Mouse (Mus musculus): ENCODE measurements at regions not wholly inside any gene's neighbourhood (a gene's known extent, or its start where the extent isn't known, plus 50 kb on each side); places are given as distances from the start of the nearest gene placed in this dataset.

DNA sequence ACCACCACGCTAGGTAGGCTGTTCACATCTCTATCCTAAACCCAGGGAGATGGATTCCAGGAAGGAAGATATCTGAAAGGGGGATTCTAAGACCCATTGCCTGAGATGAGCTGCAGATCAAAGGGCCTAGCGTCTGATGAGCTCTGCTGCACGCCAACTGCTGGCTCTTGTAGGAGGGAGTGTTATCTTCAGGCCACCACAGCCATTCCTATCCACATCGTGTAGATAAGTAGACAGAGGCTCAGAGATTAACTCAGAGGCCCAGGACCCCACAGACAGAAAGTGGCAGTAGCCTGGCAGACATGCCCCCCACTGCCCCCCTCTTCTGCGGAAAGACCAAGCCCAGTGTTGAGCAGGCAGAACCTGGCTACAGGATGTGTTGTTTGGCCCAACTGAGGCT, 61.6 kb upstream of the Tle3 start:
- Histone ChIP-seq H3K4me1 (peaks cover 24% of the 10 kb centered on the region), H3K27ac (replicated peaks) (no peak overlapping the region)

DNA sequence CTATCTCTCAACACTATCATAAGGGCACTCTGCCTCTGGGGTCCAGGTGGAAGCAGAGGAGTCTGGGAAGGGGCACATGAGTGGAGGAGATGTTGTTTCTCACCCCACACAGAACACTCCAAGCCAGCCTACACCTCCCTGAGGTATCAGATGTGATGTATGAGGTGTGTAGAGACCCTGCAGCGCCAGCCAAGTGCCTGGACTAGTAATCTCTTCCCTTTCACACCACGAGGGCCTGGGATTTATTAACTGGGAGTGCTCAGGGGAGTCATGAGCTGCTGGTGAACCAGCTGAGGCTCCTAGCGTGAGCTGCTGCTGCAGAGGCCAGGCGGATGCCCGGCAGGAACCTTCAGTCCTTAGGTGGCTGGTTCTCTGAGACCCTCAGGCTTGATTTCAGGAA, 60.6 kb upstream of the Tle3 start:
- Histone ChIP-seq H3K4me2 (replicated peaks) (no peak overlapping the region), H3K9ac (replicated peaks) (no peak overlapping the region), H3K9me3 (no peaks in the 10 kb centered on the region), H3K4me1 (peaks cover 34% of the 10 kb centered on the region), H3K4me3 (no peak overlapping the region), H3K27me3 (peaks cover 4% of the 10 kb centered on the region; the same call in 1 of the 2 replicates), H3K27ac (replicated peaks) (no peak overlapping the region), H3K36me3 (no peaks in the 10 kb centered on the region)
- WGBS: 53% methylated on average over 5 of the region's 5 CpGs
- no peak for ATAC-seq (replicated peaks)

More for the DNA sequence above, 61.6 kb upstream of the Tle3 start:
- no peak overlapping the region for H3K9ac ChIP-seq (replicated peaks)
- no peaks in the 10 kb centered on the region for H3K9me3 ChIP-seq
- peaks cover 4% of the 10 kb centered on the region; the same call in 1 of the 2 replicates for H3K27me3 ChIP-seq
- no peak for ATAC-seq (replicated peaks)
- H3K36me3 ChIP-seq: no peaks in the 10 kb centered on the region
- 86% methylated on average over 5 of the region's 5 CpGs for WGBS
- H3K4me2 ChIP-seq (replicated peaks): no peak overlapping the region
- no peak overlapping the region for H3K4me3 ChIP-seq

DNA sequence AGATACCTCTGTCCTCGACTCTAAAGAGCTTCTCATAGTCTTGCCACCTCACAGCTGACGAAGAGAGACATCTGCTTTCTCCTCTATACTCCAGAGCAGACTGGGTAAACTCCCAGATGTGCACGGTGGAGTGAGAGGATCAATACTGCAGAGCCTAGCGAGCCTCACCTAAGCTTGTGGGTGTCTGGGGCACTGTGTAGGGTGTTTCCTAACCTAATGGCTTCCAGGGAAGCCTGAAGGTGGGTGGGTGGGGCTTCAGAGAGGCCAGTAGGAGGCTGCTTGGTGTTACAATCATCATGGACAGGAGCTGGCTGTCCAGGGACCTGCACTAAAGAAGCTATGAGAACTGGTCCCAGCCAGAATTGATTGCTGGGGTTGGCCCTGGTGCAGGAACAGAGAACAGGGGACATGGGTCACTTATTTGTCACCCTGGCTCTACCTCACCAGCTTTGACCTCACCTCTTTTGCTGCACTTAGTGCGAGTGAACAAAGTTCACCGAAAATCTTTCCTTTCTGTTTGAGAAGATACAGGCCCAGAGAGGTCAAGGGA, 57.5 kb upstream of the Tle3 start:
- no peak overlapping the region for H3K27ac ChIP-seq (replicated peaks)
- no peaks in the 10 kb centered on the region for H3K36me3 ChIP-seq
- H3K4me3 ChIP-seq: no peak overlapping the region
- H3K4me2 ChIP-seq (replicated peaks): no peak overlapping the region
- H3K4me1 ChIP-seq: peaks cover 40% of the 10 kb centered on the region
- no peaks in the 10 kb centered on the region for H3K9me3 ChIP-seq
- H3K27me3 ChIP-seq: 0 out of 2 replicates have a peak, but pooled peaks cover 4% of the 10 kb centered on the region
- WGBS: 78% methylated on average over 6 of the region's 6 CpGs
- no peak for ATAC-seq (replicated peaks)
- H3K9ac ChIP-seq (replicated peaks): no peak overlapping the region

DNA sequence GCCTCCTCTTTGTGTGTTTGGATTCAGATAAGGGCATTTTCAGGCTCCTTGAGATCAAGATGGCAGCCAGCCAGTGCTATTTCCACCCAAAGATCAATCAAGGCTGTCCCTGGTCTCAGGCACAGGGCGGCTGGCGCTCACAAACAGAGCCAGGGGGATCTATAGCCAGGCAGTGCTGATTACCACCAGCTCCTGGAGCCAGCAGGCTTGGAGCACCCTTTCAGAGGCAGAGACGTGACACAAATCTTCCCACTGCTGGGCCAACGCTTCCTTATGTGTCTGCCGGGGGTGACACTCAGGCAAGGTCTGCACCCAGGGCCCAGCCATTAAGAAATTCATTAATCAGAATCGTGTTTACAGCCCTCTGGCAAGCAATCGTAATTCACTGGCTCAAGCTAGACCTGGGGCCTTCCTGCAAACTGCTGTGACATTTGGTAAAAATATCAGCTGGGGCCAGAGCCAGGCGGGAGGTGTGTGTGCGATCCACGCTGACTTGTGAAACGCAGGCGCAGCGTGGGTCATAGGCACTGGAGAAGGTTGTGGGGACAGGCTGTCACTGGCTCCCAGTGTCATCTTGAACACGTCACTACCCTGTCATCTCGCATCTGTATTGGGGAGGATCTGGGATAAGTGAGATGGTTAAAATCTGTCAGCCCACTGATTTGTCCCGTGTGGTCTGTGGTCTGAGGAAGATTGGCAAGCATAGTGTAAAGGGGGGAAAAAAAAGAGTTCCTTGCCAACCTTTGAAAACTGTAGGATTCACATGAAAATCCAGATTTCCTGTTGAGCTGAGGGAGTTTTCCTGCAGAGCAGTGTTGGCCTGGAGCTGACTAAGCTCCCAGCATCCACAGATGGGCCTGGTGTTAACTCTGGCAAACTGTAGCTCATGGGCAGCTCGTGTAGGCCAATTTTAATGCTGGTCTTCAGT, 56.5 kb upstream of the Tle3 start:
- Histone ChIP-seq H3K27me3 (0 out of 2 replicates have a peak, but pooled peaks cover 4% of the 10 kb centered on the region), H3K9me3 (no peaks in the 10 kb centered on the region), H3K4me1 (peaks cover 37% of the 10 kb centered on the region), H3K36me3 (no peaks in the 10 kb centered on the region), H3K4me3 (no peak overlapping the region), H3K9ac (replicated peaks) (no peak overlapping the region), H3K4me2 (replicated peaks) (no peak overlapping the region), H3K27ac (replicated peaks) (peak overlapping the region; percentile 38)
- WGBS: 33% methylated on average over 17 of the region's 17 CpGs
- ATAC-seq (replicated peaks): peak; percentile 58

DNA sequence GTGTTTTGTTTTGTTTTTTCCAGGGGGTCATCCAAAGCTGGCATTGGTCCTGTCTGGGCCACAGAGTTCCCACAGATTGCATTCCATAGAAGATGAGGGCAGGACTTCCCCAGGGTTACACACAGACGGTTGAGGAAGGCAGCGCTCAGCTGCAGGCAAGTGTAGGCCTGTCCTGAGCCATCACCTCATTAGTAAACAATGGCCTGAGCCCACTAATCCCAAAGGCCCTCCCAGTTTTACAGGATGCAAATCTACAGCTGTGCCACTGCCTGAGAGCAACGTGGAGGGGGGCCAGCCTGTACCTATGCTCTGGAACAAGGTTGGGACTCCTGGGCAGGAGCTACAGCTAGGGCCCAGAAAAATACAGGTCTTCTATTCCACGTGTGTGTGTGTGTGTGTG, 55.7 kb upstream of the Tle3 start:
- ATAC-seq (replicated peaks): no peak
- H3K4me1 ChIP-seq: peaks cover 37% of the 10 kb centered on the region

DNA sequence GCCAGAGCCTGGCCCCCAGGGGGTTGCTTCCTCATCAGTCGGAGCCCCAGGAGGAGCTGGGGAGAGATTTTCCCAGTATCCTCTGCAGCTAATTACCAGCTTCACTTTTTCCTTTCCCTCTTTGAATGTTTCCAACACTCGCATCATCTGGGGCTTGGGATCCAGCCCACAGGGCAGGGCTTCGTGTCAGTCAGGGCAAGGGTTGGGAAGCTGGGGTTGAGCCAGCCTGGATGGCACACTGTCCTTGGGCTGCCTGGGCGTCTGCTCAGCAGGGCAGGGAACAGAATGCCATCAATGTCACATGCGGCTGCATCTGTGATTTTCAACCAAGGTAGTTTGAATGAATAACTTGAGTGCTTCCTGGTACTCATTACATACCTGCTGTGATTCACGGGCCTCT, 52.4 kb upstream of the Tle3 start:
- no peak overlapping the region for H3K4me3 ChIP-seq
- peaks cover 40% of the 10 kb centered on the region for H3K4me1 ChIP-seq
- no peak overlapping the region for H3K27ac ChIP-seq (replicated peaks)
- H3K9ac ChIP-seq (replicated peaks): no peak overlapping the region
- no peak overlapping the region for H3K4me2 ChIP-seq (replicated peaks)
- ATAC-seq (replicated peaks): no peak
- H3K27me3 ChIP-seq: no peaks in the 10 kb centered on the region
- no peaks in the 10 kb centered on the region for H3K36me3 ChIP-seq
- 31% methylated on average over 6 of the region's 6 CpGs for WGBS
- H3K9me3 ChIP-seq: no peaks in the 10 kb centered on the region

More for the DNA sequence above, 55.7 kb upstream of the Tle3 start:
- Histone ChIP-seq H3K36me3 (no peaks in the 10 kb centered on the region), H3K4me2 (replicated peaks) (no peak overlapping the region), H3K4me3 (no peak overlapping the region), H3K9ac (replicated peaks) (no peak overlapping the region), H3K27ac (replicated peaks) (0 out of 2 replicates have a peak overlapping the region, but pooled peaks have one; percentile 38), H3K9me3 (no peaks in the 10 kb centered on the region), H3K27me3 (0 out of 2 replicates have a peak, but pooled peaks cover 4% of the 10 kb centered on the region)
- WGBS: 11% methylated on average over 4 of the region's 4 CpGs

DNA sequence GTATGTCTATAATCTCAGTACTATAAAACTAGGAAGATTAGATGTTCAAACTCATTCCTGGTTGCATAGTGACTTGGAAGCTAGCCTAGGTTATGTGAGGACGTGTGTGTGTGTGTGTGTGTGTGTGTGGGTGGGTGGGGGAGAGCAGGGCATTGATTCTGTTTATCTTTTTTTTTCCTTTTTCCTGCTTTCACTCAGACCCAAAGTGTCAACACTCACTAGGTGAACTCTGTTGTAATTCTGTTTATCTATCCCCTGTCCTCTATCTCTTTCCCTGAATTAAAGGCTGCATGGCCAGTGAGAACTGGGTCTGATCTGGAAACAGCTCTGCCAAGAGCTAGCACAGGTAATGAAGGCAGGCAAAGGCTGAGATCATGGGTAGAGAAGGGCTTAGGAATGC, 50.9 kb upstream of the Tle3 start:
- Histone ChIP-seq H3K9ac (replicated peaks) (no peak overlapping the region), H3K4me1 (peaks cover 24% of the 10 kb centered on the region), H3K27me3 (no peaks in the 10 kb centered on the region), H3K36me3 (no peaks in the 10 kb centered on the region), H3K4me3 (no peak overlapping the region), H3K4me2 (replicated peaks) (no peak overlapping the region), H3K27ac (replicated peaks) (no peak overlapping the region), H3K9me3 (no peaks in the 10 kb centered on the region)
- ATAC-seq (replicated peaks): no peak
- WGBS: 81% methylated on average over 1 of the region's 1 CpGs

DNA sequence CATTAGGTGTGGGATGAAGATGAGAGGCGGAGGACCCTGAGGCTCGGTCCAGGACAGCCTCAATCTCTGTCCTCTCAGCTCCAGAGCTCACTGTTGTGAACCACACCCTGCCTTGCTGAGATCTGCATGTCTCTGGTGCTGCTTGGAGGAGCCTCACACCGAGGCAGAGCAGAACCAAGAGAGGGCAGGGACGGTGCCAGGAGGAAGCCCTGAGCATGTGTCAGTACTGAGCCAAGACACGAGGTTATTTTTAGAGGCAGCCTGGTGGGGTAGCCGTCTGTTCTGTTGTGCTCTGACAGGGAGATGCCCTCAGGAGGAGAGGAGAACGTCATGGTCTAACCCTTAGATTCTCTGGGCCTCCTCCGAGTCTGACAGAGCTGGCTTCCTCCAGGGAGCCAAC, 50.3 kb upstream of the Tle3 start:
- Histone ChIP-seq H3K27me3 (no peaks in the 10 kb centered on the region), H3K4me2 (replicated peaks) (no peak overlapping the region), H3K4me3 (no peak overlapping the region), H3K36me3 (no peaks in the 10 kb centered on the region), H3K27ac (replicated peaks) (no peak overlapping the region), H3K4me1 (peaks cover 19% of the 10 kb centered on the region), H3K9ac (replicated peaks) (no peak overlapping the region), H3K9me3 (no peaks in the 10 kb centered on the region)
- ATAC-seq (replicated peaks): no peak
- WGBS: 61% methylated on average over 8 of the region's 8 CpGs

DNA sequence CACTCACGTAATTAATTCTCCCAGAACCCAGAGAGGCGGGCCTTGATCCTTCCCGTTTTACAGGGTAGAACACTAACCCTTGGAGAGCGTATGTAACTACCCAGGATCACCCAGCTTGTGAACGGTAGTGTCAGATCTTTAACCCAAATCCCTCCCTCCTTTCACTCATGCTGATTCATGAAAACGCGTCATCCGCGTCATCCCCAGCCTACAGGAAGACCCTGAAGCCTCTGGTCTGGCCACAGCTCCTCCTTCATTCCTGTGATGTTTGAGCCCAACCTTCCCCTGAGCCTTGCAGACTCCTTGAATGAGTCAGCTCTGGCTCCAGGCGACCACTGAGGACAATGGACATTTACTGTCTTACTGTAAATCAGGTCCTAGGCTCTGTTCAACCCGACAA, 49.8 kb upstream of the Tle3 start:
- H3K9ac ChIP-seq (replicated peaks): no peak overlapping the region
- peaks cover 17% of the 10 kb centered on the region for H3K4me1 ChIP-seq
- H3K27ac ChIP-seq (replicated peaks): no peak overlapping the region
- no peak overlapping the region for H3K4me3 ChIP-seq
- no peaks in the 10 kb centered on the region for H3K27me3 ChIP-seq
- no peak overlapping the region for H3K4me2 ChIP-seq (replicated peaks)
- H3K9me3 ChIP-seq: no peaks in the 10 kb centered on the region
- ATAC-seq (replicated peaks): no peak
- 75% methylated on average over 11 of the region's 11 CpGs for WGBS
- H3K36me3 ChIP-seq: no peaks in the 10 kb centered on the region

Data from forebrain, embryonic 15.5 days (tissue).